Mouse (Mus musculus): ENCODE measurements around the gene Lzic. TPM values are rescaled to one million over a fixed set of nuclear protein-coding genes. Genes with fewer than 3 reads are reported as not detected.
"Not testable (repeated sequence)": the region's sequence is repeated elsewhere in the genome, so short reads cannot be mapped to it uniquely, and the experiment has no call there.

The Lzic gene
- polyA plus RNA-seq, 1 experiment from 2014 or later = 39.8 TPM

GRCm38 (mm10) chr4:149450636-149451035, 34.4 kb upstream of the Lzic start:
- Histone ChIP-seq H3K4me3 (ENCODE audit: control insufficient read depth in 1 of 2, insufficient read depth in 1 of 2, low read depth in 1 of 2, low read length in 2 of 2) (no peak overlapping the region), H3K4me1 (ENCODE audit: control insufficient read depth in 2 of 2, insufficient read depth in 2 of 2, low read length in 2 of 2) (peaks cover 4 to 5% of the 10 kb centered on the region in 2 experiments; a peak in 2 of 4 replicates), H3K27me3 (ENCODE audit: control insufficient read depth, insufficient read depth, low read length) (no peaks in the 10 kb centered on the region), H3K4me2 (ENCODE audit: low read length) (no peak overlapping the region), H3K9ac (ENCODE audit: low read length) (no peak overlapping the region), H3K27ac (replicated peaks in 1 of 2; ENCODE audit: control insufficient read depth in 1 of 2, insufficient read depth in 1 of 2, low read depth in 2 of 2, low read length in 2 of 2) (no peak overlapping the region), H3K9me3 (ENCODE audit: control insufficient read depth, low read length) (no peaks in the 10 kb centered on the region), H3K36me3 (ENCODE audit: control insufficient read depth, insufficient read depth, low read length) (no peaks in the 10 kb centered on the region)
- ATAC-seq (ENCODE audit: insufficient number of reproducible peaks, insufficient read depth, low FRiP score, low read depth) = no peak
- WGBS = 69% methylated on average over 3 of the region's 3 CpGs

DNA sequence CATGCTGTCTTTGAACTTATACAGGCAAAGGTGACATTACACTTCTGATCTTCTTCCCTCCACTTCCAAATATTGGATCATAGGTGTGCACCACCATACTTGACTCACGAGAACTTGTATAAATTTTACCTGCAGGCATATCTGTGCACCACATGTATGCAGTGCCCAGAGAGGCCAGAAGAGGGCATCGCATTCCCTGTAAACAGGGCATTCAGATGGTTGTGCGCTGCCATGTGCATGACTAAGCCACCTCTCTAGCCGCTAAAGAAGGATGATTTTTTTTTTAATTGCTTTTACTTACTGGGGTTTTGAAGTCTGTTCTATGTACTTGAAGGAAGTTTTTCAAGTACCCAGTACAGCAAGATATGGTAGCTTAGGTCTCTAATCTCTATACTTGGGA, 31.4 kb upstream of the Lzic start:
- Histone ChIP-seq H3K4me2 (ENCODE audit: low read length) (no peak overlapping the region), H3K9ac (ENCODE audit: low read length) (no peak overlapping the region), H3K9me3 (ENCODE audit: control insufficient read depth, low read length) (no peaks in the 10 kb centered on the region), H3K36me3 (ENCODE audit: control insufficient read depth, insufficient read depth, low read length) (no peaks in the 10 kb centered on the region), H3K4me1 (ENCODE audit: control insufficient read depth in 2 of 2, insufficient read depth in 2 of 2, low read length in 2 of 2) (no peaks in the 10 kb centered on the region; a peak in 1 of 4 replicates), H3K27me3 (ENCODE audit: control insufficient read depth, insufficient read depth, low read length) (no peaks in the 10 kb centered on the region), H3K4me3 (ENCODE audit: control insufficient read depth in 1 of 2, insufficient read depth in 1 of 2, low read depth in 1 of 2, low read length in 2 of 2) (no peak overlapping the region), H3K27ac (replicated peaks in 1 of 2; ENCODE audit: control insufficient read depth in 1 of 2, insufficient read depth in 1 of 2, low read depth in 2 of 2, low read length in 2 of 2) (no peak overlapping the region)
- 76% methylated on average over 4 of the region's 4 CpGs for WGBS
- ATAC-seq (ENCODE audit: insufficient number of reproducible peaks, insufficient read depth, low FRiP score, low read depth) = no peak

GRCm38 (mm10) chr4:149454263-149454662, 30.8 kb upstream of the Lzic start:
- WGBS = 73% methylated on average over 17 of the region's 17 CpGs
- H3K4me2 ChIP-seq (ENCODE audit: low read length) = no peak overlapping the region
- H3K9ac ChIP-seq (ENCODE audit: low read length) = no peak overlapping the region
- H3K27me3 ChIP-seq (ENCODE audit: control insufficient read depth, insufficient read depth, low read length) = no peaks in the 10 kb centered on the region
- ATAC-seq (ENCODE audit: insufficient number of reproducible peaks, insufficient read depth, low FRiP score, low read depth) = no peak
- H3K27ac ChIP-seq (replicated peaks in 1 of 2; ENCODE audit: control insufficient read depth in 1 of 2, insufficient read depth in 1 of 2, low read depth in 2 of 2, low read length in 2 of 2) = no peak overlapping the region
- H3K36me3 ChIP-seq (ENCODE audit: control insufficient read depth, insufficient read depth, low read length) = no peaks in the 10 kb centered on the region
- H3K4me3 ChIP-seq (ENCODE audit: control insufficient read depth in 1 of 2, insufficient read depth in 1 of 2, low read depth in 1 of 2, low read length in 2 of 2) = no peak overlapping the region
- H3K9me3 ChIP-seq (ENCODE audit: control insufficient read depth, low read length) = no peaks in the 10 kb centered on the region
- H3K4me1 ChIP-seq (ENCODE audit: control insufficient read depth in 2 of 2, insufficient read depth in 2 of 2, low read length in 2 of 2) = no peaks in the 10 kb centered on the region; a peak in 1 of 4 replicates

DNA sequence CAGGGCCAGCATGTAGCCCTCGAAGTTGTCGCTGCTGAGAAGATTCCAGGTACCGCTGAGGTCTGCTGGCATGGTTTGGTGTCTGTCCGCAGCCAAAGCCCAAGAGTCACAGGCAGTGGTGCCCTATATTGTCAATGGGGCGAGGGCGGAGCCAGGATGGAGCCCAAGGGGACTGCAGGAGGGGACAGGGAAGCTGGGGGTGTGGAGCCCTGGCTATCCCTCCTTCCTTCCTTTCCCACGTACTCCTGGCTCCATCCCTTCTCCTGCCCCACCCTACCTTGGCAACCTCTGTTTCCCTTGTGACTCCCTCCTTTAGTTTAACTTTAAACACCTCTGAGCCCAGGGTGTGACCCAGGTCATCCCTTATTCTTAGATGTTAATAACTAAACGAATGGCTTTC, 30.1 kb upstream of the Lzic start, which contains the start of gene Rbp7:
Gene Rbp7, minus strand, starts transcription at position 100 of the 400 bp plus-strand sequence.
- Histone ChIP-seq H3K9me3 (ENCODE audit: control insufficient read depth, low read length) (no peaks in the 10 kb centered on the region), H3K4me1 (ENCODE audit: control insufficient read depth in 2 of 2, insufficient read depth in 2 of 2, low read length in 2 of 2) (no peaks in the 10 kb centered on the region; a peak in 1 of 4 replicates), H3K4me3 (ENCODE audit: control insufficient read depth in 1 of 2, insufficient read depth in 1 of 2, low read depth in 1 of 2, low read length in 2 of 2) (no peak within 1 kb of the TSS), H3K9ac (ENCODE audit: low read length) (no peak within 1 kb of the TSS), H3K4me2 (ENCODE audit: low read length) (no peak within 1 kb of the TSS), H3K27ac (replicated peaks in 1 of 2; ENCODE audit: control insufficient read depth in 1 of 2, insufficient read depth in 1 of 2, low read depth in 2 of 2, low read length in 2 of 2) (no peak within 1 kb of the TSS), H3K27me3 (ENCODE audit: control insufficient read depth, insufficient read depth, low read length) (no peaks in the 10 kb centered on the region), H3K36me3 (ENCODE audit: control insufficient read depth, insufficient read depth, low read length) (no peaks in the 10 kb centered on the region)
- ATAC-seq (ENCODE audit: insufficient number of reproducible peaks, insufficient read depth, low FRiP score, low read depth) = no peak
- 43% methylated on average over 8 of the region's 8 CpGs for WGBS

- H3K27ac ChIP-seq (replicated peaks in 1 of 2; ENCODE audit: control insufficient read depth in 1 of 2, insufficient read depth in 1 of 2, low read depth in 2 of 2, low read length in 2 of 2); H3K4me1 ChIP-seq (ENCODE audit: control insufficient read depth in 2 of 2, insufficient read depth in 2 of 2, low read length in 2 of 2); H3K36me3 ChIP-seq (ENCODE audit: control insufficient read depth, insufficient read depth, low read length); H3K9me3 ChIP-seq (ENCODE audit: control insufficient read depth, low read length); H3K4me3 ChIP-seq (ENCODE audit: control insufficient read depth in 1 of 2, insufficient read depth in 1 of 2, low read depth in 1 of 2, low read length in 2 of 2); H3K27me3 ChIP-seq (ENCODE audit: control insufficient read depth, insufficient read depth, low read length); ATAC-seq (ENCODE audit: insufficient number of reproducible peaks, insufficient read depth, low FRiP score, low read depth); H3K4me2 ChIP-seq (ENCODE audit: low read length); H3K9ac ChIP-seq (ENCODE audit: low read length): not testable (repeated sequence)
- WGBS = 83% methylated on average over 25 of the region's 27 CpGs
Measured at GRCm38 (mm10) chr4:149457163-149457562, 27.9 kb upstream of the Lzic start.

DNA sequence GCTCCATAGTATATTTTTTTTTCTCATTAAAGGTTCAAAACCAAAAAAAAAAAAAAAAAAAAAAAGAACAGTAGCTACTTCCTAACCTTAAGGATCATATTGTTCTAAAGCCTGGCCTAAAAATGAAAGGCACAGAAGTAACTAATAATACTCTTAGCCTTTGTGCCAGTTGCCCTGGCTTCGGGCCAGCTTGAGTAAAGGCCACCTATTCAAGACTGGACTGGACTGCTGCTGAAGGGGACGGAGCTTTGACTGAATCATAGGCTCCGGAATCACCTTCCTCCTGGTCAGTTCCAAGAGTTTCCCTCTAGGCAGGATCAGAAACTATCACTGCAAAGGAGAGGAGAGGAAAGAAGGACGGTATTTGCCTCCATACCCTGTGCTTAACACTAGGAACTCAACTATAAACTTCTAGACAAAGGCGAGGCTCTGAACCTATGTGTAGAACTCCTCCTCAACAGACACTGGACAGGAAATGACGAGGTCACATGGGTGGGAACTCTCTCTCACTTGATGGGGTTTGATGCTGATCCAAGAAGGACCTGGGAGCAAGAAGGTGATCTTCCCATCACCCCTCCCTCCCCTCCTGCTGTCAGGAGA, 27.1 kb upstream of the Lzic start:
- no peak for ATAC-seq (ENCODE audit: insufficient number of reproducible peaks, insufficient read depth, low FRiP score, low read depth)
- no peak overlapping the region for H3K4me3 ChIP-seq (ENCODE audit: control insufficient read depth in 1 of 2, insufficient read depth in 1 of 2, low read depth in 1 of 2, low read length in 2 of 2)
- H3K9me3 ChIP-seq (ENCODE audit: control insufficient read depth, low read length) = no peaks in the 10 kb centered on the region
- H3K9ac ChIP-seq (ENCODE audit: low read length) = no peak overlapping the region
- WGBS = 52% methylated on average over 6 of the region's 6 CpGs
- no peaks in the 10 kb centered on the region for H3K27me3 ChIP-seq (ENCODE audit: control insufficient read depth, insufficient read depth, low read length)
- H3K4me2 ChIP-seq (ENCODE audit: low read length) = no peak overlapping the region
- H3K4me1 ChIP-seq (ENCODE audit: control insufficient read depth in 2 of 2, insufficient read depth in 2 of 2, low read length in 2 of 2) = peaks cover 0 to 4% of the 10 kb centered on the region in 2 experiments; a peak in 3 of 4 replicates
- no peaks in the 10 kb centered on the region for H3K36me3 ChIP-seq (ENCODE audit: control insufficient read depth, insufficient read depth, low read length)
- no peak overlapping the region for H3K27ac ChIP-seq (replicated peaks in 1 of 2; ENCODE audit: control insufficient read depth in 1 of 2, insufficient read depth in 1 of 2, low read depth in 2 of 2, low read length in 2 of 2)

DNA sequence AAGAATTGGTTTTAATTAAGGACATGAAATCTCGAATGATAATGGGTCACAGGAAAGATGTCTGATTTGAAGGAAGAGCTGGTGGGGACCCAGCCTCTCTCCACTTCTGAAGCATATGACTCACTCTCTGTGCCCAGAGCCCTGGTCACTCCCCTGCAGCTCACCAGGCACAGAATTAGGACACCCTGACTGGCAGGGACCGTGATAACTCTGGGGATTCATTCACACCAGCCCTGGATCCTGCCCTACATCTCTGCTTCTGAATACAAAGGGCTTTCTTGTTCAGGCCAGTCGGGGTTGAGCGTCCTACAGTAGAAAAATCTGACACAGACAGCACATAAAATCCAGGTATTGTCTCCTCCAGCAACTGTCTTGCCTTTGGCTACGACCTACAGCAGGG, 26.5 kb upstream of the Lzic start:
- no peak overlapping the region for H3K4me2 ChIP-seq (ENCODE audit: low read length)
- H3K4me3 ChIP-seq (ENCODE audit: control insufficient read depth in 1 of 2, insufficient read depth in 1 of 2, low read depth in 1 of 2, low read length in 2 of 2) = no peak overlapping the region
- no peak for ATAC-seq (ENCODE audit: insufficient number of reproducible peaks, insufficient read depth, low FRiP score, low read depth)
- H3K27ac ChIP-seq (replicated peaks in 1 of 2; ENCODE audit: control insufficient read depth in 1 of 2, insufficient read depth in 1 of 2, low read depth in 2 of 2, low read length in 2 of 2) = no peak overlapping the region
- H3K27me3 ChIP-seq (ENCODE audit: control insufficient read depth, insufficient read depth, low read length) = no peaks in the 10 kb centered on the region
- H3K9me3 ChIP-seq (ENCODE audit: control insufficient read depth, low read length) = no peaks in the 10 kb centered on the region
- H3K9ac ChIP-seq (ENCODE audit: low read length) = no peak overlapping the region
- H3K36me3 ChIP-seq (ENCODE audit: control insufficient read depth, insufficient read depth, low read length) = no peaks in the 10 kb centered on the region
- H3K4me1 ChIP-seq (ENCODE audit: control insufficient read depth in 2 of 2, insufficient read depth in 2 of 2, low read length in 2 of 2) = peaks cover 0 to 4% of the 10 kb centered on the region in 2 experiments; a peak in 3 of 4 replicates
- WGBS = 59% methylated on average over 5 of the region's 5 CpGs

GRCm38 (mm10) chr4:149459425-149459824, 25.6 kb upstream of the Lzic start:
- Histone ChIP-seq H3K4me1 (ENCODE audit: control insufficient read depth in 2 of 2, insufficient read depth in 2 of 2, low read length in 2 of 2) (peaks cover 0 to 6% of the 10 kb centered on the region in 2 experiments; a peak in 3 of 4 replicates), H3K36me3 (ENCODE audit: control insufficient read depth, insufficient read depth, low read length) (no peaks in the 10 kb centered on the region), H3K27me3 (ENCODE audit: control insufficient read depth, insufficient read depth, low read length) (no peaks in the 10 kb centered on the region), H3K4me2 (ENCODE audit: low read length) (no peak overlapping the region), H3K4me3 (ENCODE audit: control insufficient read depth in 1 of 2, insufficient read depth in 1 of 2, low read depth in 1 of 2, low read length in 2 of 2) (no peak overlapping the region), H3K27ac (replicated peaks in 1 of 2; ENCODE audit: control insufficient read depth in 1 of 2, insufficient read depth in 1 of 2, low read depth in 2 of 2, low read length in 2 of 2) (no peak overlapping the region), H3K9me3 (ENCODE audit: control insufficient read depth, low read length) (no peaks in the 10 kb centered on the region), H3K9ac (ENCODE audit: low read length) (no peak overlapping the region)
- WGBS = 78% methylated on average over 1 of the region's 1 CpGs
- ATAC-seq (ENCODE audit: insufficient number of reproducible peaks, insufficient read depth, low FRiP score, low read depth) = no peak
